Mouse (Mus musculus) T-helper 17 cell (primary cell): ENCODE measurements at regions not wholly inside any gene's neighbourhood (a gene's known extent, or its start where the extent isn't known, plus 50 kb on each side); places are given as distances from the start of the nearest gene placed in this dataset.

Experiments used
- in situ Hi-C, 2 experiments: fragments of 300-600 bp; cut with MboI, MseI; formaldehyde crosslinking; loops; 1 replicate in 1 of 2; 2 replicates in 1 of 2; pipeline ENCODE4 v1.15.1; 2025; ENCODE audit warnings: high pct_unique_total_duplicates in 2 of 2

- in situ Hi-C loops: loop anchor here in 1 of 2 experiments (25.0 kb wide), 2 partner anchors 740 to 865 kb away; partner anchors contain the start of gene Kcnk13
Measured at GRCm38 (mm10) chr12:99096930-99097617, 176.7 kb downstream of the Ttc8 start.

- in situ Hi-C loops: loop anchor here in 1 of 2 experiments (25.0 kb wide), 2 partner anchors 740 to 865 kb away; partner anchors contain the start of gene Kcnk13
Measured at GRCm38 (mm10) chr12:99097618-99098066, 177.3 kb downstream of the Ttc8 start.

- in situ Hi-C loops: loop anchor here in 1 of 2 experiments (25.0 kb wide), 2 partner anchors 737 to 862 kb away; partner anchors contain the start of gene Kcnk13
Measured at GRCm38 (mm10) chr12:99099881-99100280, 179.5 kb downstream of the Ttc8 start.

- in situ Hi-C loops: no loop called here
Measured at GRCm38 (mm10) chr12:99108616-99109015, 188.2 kb downstream of the Ttc8 start.

- in situ Hi-C loops: no loop called here
Measured at GRCm38 (mm10) chr12:99113781-99114180, 193.4 kb downstream of the Ttc8 start.

- in situ Hi-C loops: no loop called here
Measured at GRCm38 (mm10) chr12:99116491-99116890, 196.1 kb downstream of the Ttc8 start.

- in situ Hi-C loops: no loop called here
Measured at GRCm38 (mm10) chr12:99118381-99119115, 198.2 kb downstream of the Ttc8 start.

GRCm38 (mm10) chr12:99119966-99120365 lies 199.6 kb downstream of the Ttc8 start:
- in situ Hi-C loops: no loop called here

GRCm38 (mm10) chr12:99123611-99124495 lies 203.5 kb downstream of the Ttc8 start:
- in situ Hi-C loops: no loop called here

- in situ Hi-C loops: no loop called here
Measured at GRCm38 (mm10) chr12:99126129-99126528, 205.8 kb downstream of the Ttc8 start.
